In genomic region chr8:124284333-124284711, GRCm38 (mm10) we compare ENCODE assay signal across 8 mouse cellular contexts. TPM values are rescaled to one million over a fixed set of nuclear protein-coding genes. Genes with fewer than 3 reads are reported as not detected.
A peak's percentile ranks its signal among the peaks of the same experiment; 100 is the strongest.
DNase-seq lines count a peak whose midpoint lies in the region; ATAC-seq lines count a peak whose summit lies in the region.

No protein-coding gene starts in this region.

- H3K27me3 ChIP-seq in heart, embryonic 12.5 days (replicated peaks) = no peaks in the 10 kb centered on the region

- H3K4me2 ChIP-seq in heart, embryonic 12.5 days = no peak overlapping the region

- H3K9me3 ChIP-seq in heart, embryonic 12.5 days (replicated peaks) = no peaks in the 10 kb centered on the region

- WGBS in heart, embryonic 12.5 days = 42% methylated on average over 6 of the region's 6 CpGs

- peak overlapping the region; percentile 59; the same call in 1 of the 2 replicates for H3K27ac ChIP-seq in heart, embryonic 12.5 days (ENCODE audit: poor library complexity, severe bottlenecking)

- no peak overlapping the region for H3K4me3 ChIP-seq in heart, embryonic 12.5 days

- H3K4me1 ChIP-seq in heart, embryonic 12.5 days (replicated peaks) = peaks cover 83% of the 10 kb centered on the region

- peak overlapping the region; percentile 3; the same call in 1 of the 2 replicates for H3K9ac ChIP-seq in heart, embryonic 12.5 days

- DNase-seq in 3T3-L1 (ENCODE audit: low read depth, low spot score) (peak; percentile 69), NIH3T3 (ENCODE audit: low read depth) (peak; percentile 85)
- DNase-seq in mesoderm, embryonic 11.5 days (ENCODE audit: low read depth, low spot score) = peak; percentile 87
- no peak for DNase-seq in cerebellum, adult 8-10 months
- DNase-seq in spleen, postnatal 10 days (ENCODE audit: low spot score in 2 of 2) = no peak
- DNase-seq in kidney, postnatal 14 days = no peak

- H3K36me3 ChIP-seq in heart, embryonic 12.5 days = no peaks in the 10 kb centered on the region

- ATAC-seq in heart, embryonic 12.5 days (ENCODE audit: insufficient number of reproducible peaks, low FRiP score) = no peak
- ATAC-seq in inflammation-experienced regulatory T-cells, adult 6 months = no peak

RNA-seq across cellular contexts. Expression of gene Galnt2, which starts 53.1 kb away (rescaled TPM):
- 77.9 and 80.9 TPM in 2 replicates for polyA plus RNA-seq in heart, embryonic 12.5 days (2016; fragmentation: Nextera tagmentation; extraction: Ambion mirVana)
- polyA plus RNA-seq in inflammation-experienced regulatory T-cells, adult 6 months (2017; shearing (Covaris generic)) = 10 to 100 TPM; 14.8 to 39.1 (median 20.4) TPM

Comparison
In these comparisons a context has a peak if more than half of its experiments do, and no peak if none do; other contexts are left out.
1. DNase-seq: peak in 3T3-L1 (single experiment), NIH3T3 (single experiment) and mesoderm, embryonic 11.5 days (single experiment); none in cerebellum, adult 8-10 months (single experiment), spleen, postnatal 10 days (0 of 2) and kidney, postnatal 14 days (single experiment).